Mouse (Mus musculus) kidney, adult 8-10 months (tissue): ENCODE measurements around the gene Arsa.

ENCODE experiments used
- DNase-seq, 2 experiments: peaks; one replicate each; pipeline ENCODE4 v3.0.0; 2022

The Arsa gene

GRCm38 (mm10) chr15:89494970-89495369, 17.7 kb upstream of the Arsa start:
- DNase-seq = no peak

GRCm38 (mm10) chr15:89488611-89489117, 11.4 kb upstream of the Arsa start:
- DNase-seq = no peak

GRCm38 (mm10) chr15:89488182-89488581, 11.0 kb upstream of the Arsa start:
- no peak for DNase-seq

- DNase-seq = peak; percentile 86 to 91
Measured at GRCm38 (mm10) chr15:89480584-89480983, 3.4 kb upstream of the Arsa start.

GRCm38 (mm10) chr15:89478622-89479021, 1.4 kb upstream of the Arsa start:
- DNase-seq = no peak

- no peak for DNase-seq
Measured at GRCm38 (mm10) chr15:89477806-89478205, 581 bp upstream of the Arsa start.

- no peak for DNase-seq
Measured at GRCm38 (mm10) chr15:89476475-89476815, 780 bp downstream of the Arsa start.

GRCm38 (mm10) chr15:89475611-89476474, 1.4 kb downstream of the Arsa start:
- DNase-seq = peak; percentile 94

GRCm38 (mm10) chr15:89475293-89475600, 2.0 kb downstream of the Arsa start:
- no peak for DNase-seq

GRCm38 (mm10) chr15:89474596-89475292, 2.5 kb downstream of the Arsa start:
- no peak for DNase-seq

GRCm38 (mm10) chr15:89473921-89474320, 3.3 kb downstream of the Arsa start:
- no peak for DNase-seq

- DNase-seq = no peak
Measured at GRCm38 (mm10) chr15:89473370-89473769, 3.9 kb downstream of the Arsa start.

GRCm38 (mm10) chr15:89471476-89471875, 5.7 kb downstream of the Arsa start:
- no peak for DNase-seq

GRCm38 (mm10) chr15:89468577-89468976, 8.6 kb downstream of the Arsa start:
- DNase-seq = no peak

- DNase-seq = no peak
Measured at GRCm38 (mm10) chr15:89465052-89465451, 12.2 kb downstream of the Arsa start.

GRCm38 (mm10) chr15:89463334-89464235, 13.6 kb downstream of the Arsa start:
- DNase-seq = no peak

GRCm38 (mm10) chr15:89462176-89462575, 15.0 kb downstream of the Arsa start:
- no peak for DNase-seq

GRCm38 (mm10) chr15:89461321-89461720, 15.9 kb downstream of the Arsa start:
- no peak for DNase-seq

- DNase-seq = no peak
Measured at GRCm38 (mm10) chr15:89460298-89460697, 16.9 kb downstream of the Arsa start.

GRCm38 (mm10) chr15:89459821-89460220, 17.4 kb downstream of the Arsa start:
- DNase-seq = no peak

- DNase-seq = no peak
Measured at GRCm38 (mm10) chr15:89458942-89459341, 18.3 kb downstream of the Arsa start.

GRCm38 (mm10) chr15:89455642-89456041, 21.6 kb downstream of the Arsa start:
- DNase-seq = no peak

- no peak for DNase-seq
Measured at GRCm38 (mm10) chr15:89454857-89455256, 22.4 kb downstream of the Arsa start.
